Mouse (Mus musculus) cerebellum, adult 9-10 months (tissue): Measurements from ENCODE around the gene Lats2.
"Not testable (repeated sequence)": the region's sequence is repeated elsewhere in the genome, so short reads cannot be mapped to it uniquely, and the experiment has no call there.

Experiments
- DNase-seq: peaks from one replicate; pipeline ENCODE4 v3.0.0; 2022

Lats2 gene

GRCm38 (mm10) chr14:57758237-57758636 lies at the start of gene Lats2:
Lats2 (minus strand) TSS chr14:57758388.
- no peak for DNase-seq

- no peak for DNase-seq
Observed at GRCm38 (mm10) chr14:57803731-57804130, 45.5 kb upstream of the Lats2 start.

GRCm38 (mm10) chr14:57797991-57798931 lies 40.1 kb upstream of the Lats2 start, which contains the start of gene Sap18:
Sap18 (plus strand) TSS chr14:57798180.
- DNase-seq: peak; percentile 99

- DNase-seq: no peak
Observed at GRCm38 (mm10) chr14:57797551-57797950, 39.4 kb upstream of the Lats2 start.

GRCm38 (mm10) chr14:57791171-57791570 lies 33.0 kb upstream of the Lats2 start:
- no peak for DNase-seq

GRCm38 (mm10) chr14:57789759-57790158 lies 31.6 kb upstream of the Lats2 start:
- no peak for DNase-seq

GRCm38 (mm10) chr14:57789311-57789710 lies 31.1 kb upstream of the Lats2 start:
- no peak for DNase-seq

GRCm38 (mm10) chr14:57787406-57787805 lies 29.2 kb upstream of the Lats2 start:
- DNase-seq: no peak

GRCm38 (mm10) chr14:57772157-57772815 lies 14.1 kb upstream of the Lats2 start:
- DNase-seq: no peak

GRCm38 (mm10) chr14:57769102-57769501 lies 10.9 kb upstream of the Lats2 start:
- no peak for DNase-seq

GRCm38 (mm10) chr14:57760447-57761412 lies 2.5 kb upstream of the Lats2 start:
- DNase-seq: no peak

- no peak for DNase-seq
Observed at GRCm38 (mm10) chr14:57756094-57756493, 2.1 kb downstream of the Lats2 start.

- DNase-seq: no peak
Observed at GRCm38 (mm10) chr14:57755661-57756060, 2.5 kb downstream of the Lats2 start.

GRCm38 (mm10) chr14:57753351-57753992 lies 4.7 kb downstream of the Lats2 start:
- no peak for DNase-seq

- not testable (repeated sequence) for DNase-seq
Observed at GRCm38 (mm10) chr14:57751006-57751405, 7.2 kb downstream of the Lats2 start.

GRCm38 (mm10) chr14:57749501-57749900 lies 8.7 kb downstream of the Lats2 start:
- no peak for DNase-seq

GRCm38 (mm10) chr14:57746001-57746771 lies 12.0 kb downstream of the Lats2 start, which contains the start of gene Gm49361:
Gm49361 (minus strand) TSS chr14:57746103.
- DNase-seq: peak; percentile 92

GRCm38 (mm10) chr14:57745291-57745969 lies 12.8 kb downstream of the Lats2 start:
- peak; percentile 60 for DNase-seq

- DNase-seq: no peak
Observed at GRCm38 (mm10) chr14:57744547-57744946, 13.6 kb downstream of the Lats2 start.

GRCm38 (mm10) chr14:57740651-57741050 lies 17.5 kb downstream of the Lats2 start:
- DNase-seq: no peak

- no peak for DNase-seq
Observed at GRCm38 (mm10) chr14:57737089-57737488, 21.1 kb downstream of the Lats2 start.
